Mouse (Mus musculus): Measurements from ENCODE around the gene Zhx3. TPM values are rescaled to one million over a fixed set of nuclear protein-coding genes. Genes with fewer than 3 reads are reported as not detected.

Gene Zhx3
- polyA plus RNA-seq, 1 experiment: 19.8 TPM

DNA sequence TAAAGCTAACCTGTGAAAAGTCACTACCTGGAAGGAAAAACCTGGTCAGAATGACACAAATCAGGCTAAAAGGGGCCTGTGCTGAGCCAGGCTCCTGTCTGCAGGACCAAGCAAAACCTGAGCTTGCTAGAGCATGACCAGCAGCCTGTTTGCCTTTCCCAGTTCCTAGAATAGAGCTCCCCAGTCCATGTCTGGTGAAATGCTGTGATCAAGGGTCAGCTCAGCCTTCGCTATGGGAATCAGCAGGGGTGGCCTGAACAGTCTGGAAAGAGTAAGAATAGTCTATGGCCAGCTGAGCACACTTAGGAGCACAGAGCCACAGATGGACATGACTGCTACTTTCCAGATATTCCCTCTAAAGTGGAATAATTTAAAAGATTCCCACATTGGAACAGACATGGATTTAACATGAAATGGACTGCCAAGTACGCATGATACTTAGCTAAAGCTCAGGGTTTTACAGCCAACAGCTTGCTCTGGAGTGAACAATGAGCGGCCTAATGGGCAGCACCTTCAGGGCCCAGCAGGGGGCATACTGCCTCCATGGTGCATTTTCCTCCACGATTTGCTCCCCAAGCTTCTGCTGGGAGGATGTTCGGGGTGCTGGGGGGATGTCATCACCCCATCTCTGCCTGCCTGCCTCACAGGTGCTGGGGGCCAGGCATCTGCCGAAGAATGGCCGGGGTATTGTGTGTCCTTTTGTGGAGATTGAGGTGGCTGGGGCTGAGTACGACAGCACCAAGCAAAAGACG lies 112.2 kb downstream of the Zhx3 start:
- Histone ChIP-seq H3K4me1 (ENCODE audit: control insufficient read depth, insufficient read depth, low read length) (no peaks in the 10 kb centered on the region), H3K4me3 (ENCODE audit: insufficient read depth, low read length) (no peak overlapping the region), H3K27ac (ENCODE audit: insufficient read depth, low read length) (no peak overlapping the region)
- no peak for TF ChIP-seq POLR2A (IDR thresholded peaks at IDR 0.05; ENCODE audit: extremely low read depth, insufficient read depth, low read length)
- TF ChIP-seq CTCF (IDR thresholded peaks at IDR 0.05; ENCODE audit: extremely low read depth, insufficient read depth, low read length): peak; percentile 71

DNA sequence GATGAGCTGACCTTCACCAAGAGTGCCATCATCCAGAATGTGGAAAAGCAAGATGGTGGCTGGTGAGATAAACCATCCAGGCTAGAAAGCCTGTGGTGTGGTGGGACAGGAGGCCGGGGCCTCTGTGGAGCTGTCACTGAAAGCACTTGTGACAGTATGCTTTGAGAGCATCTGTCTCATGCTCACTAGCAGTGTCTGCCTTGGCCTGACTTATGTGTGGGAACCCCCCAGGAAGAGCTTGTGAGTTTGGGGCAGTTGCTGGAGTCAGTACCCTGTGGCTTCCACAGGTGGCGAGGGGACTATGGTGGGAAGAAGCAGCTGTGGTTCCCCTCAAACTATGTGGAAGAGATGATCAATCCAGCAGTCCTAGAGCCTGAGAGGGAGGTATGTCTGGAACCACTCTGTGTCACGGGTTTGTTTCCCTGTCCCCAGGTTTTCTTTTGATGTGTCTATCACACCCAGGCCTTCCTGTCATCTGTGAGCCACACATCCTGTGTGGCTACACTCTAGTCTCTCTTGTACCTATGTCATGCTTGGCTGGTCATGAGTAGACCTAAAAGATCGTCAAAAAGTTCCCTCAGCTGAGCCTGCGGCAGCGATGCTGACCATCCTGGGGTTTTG lies 116.1 kb downstream of the Zhx3 start:
- TF ChIP-seq CTCF (IDR thresholded peaks at IDR 0.05; ENCODE audit: extremely low read depth, insufficient read depth, low read length) (no peak), POLR2A (IDR thresholded peaks at IDR 0.05; ENCODE audit: extremely low read depth, insufficient read depth, low read length) (no peak)
- Histone ChIP-seq H3K4me1 (ENCODE audit: control insufficient read depth, insufficient read depth, low read length) (no peaks in the 10 kb centered on the region), H3K4me3 (ENCODE audit: insufficient read depth, low read length) (no peak overlapping the region), H3K27ac (ENCODE audit: insufficient read depth, low read length) (no peak overlapping the region)

DNA sequence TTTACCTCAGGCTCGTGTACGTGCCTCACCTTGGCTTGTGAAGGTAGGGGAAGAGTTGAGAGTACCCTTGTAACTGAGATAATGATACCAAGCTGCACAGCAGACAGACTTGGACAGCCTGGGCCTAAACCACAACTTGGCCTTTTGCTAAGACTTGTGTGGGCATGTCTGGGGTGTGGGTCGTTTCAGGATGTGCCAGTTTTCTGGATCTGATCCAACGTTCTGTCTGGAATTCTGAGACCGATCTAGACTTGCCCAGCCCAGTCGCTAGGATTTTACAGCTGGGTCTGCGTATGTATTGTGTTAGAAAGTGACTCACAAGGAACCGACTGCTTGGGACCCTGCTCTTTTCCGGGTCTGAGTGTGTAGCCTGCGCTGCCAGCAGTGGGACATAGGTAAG lies 125.7 kb downstream of the Zhx3 start:
- H3K4me3 ChIP-seq (ENCODE audit: insufficient read depth, low read length): no peak overlapping the region
- TF ChIP-seq CTCF (IDR thresholded peaks at IDR 0.05; ENCODE audit: extremely low read depth, insufficient read depth, low read length) (no peak), POLR2A (IDR thresholded peaks at IDR 0.05; ENCODE audit: extremely low read depth, insufficient read depth, low read length) (no peak)
- no peak overlapping the region for H3K27ac ChIP-seq (ENCODE audit: insufficient read depth, low read length)
- peaks cover 28% of the 10 kb centered on the region for H3K4me1 ChIP-seq (ENCODE audit: control insufficient read depth, insufficient read depth, low read length)

DNA sequence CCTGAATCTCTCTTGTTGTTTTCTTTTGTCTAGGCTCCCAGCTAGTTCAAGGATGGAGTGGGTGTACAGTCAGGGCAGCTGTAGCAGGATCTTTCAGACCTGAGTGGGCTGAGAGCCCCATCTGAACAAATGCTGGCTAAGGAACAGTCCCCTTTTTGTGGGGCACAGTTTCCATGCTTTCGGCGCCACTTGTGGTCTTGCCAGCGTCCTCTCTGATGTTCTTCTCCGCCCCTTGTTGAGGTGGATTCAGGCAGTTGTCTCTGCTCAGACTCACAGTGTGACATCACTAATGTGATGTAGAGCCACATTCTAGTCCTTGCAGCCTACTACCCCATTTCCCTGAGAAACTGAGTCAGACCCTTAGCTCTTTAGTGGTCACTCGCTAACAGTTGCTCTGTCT lies 126.2 kb downstream of the Zhx3 start:
- Histone ChIP-seq H3K4me3 (ENCODE audit: insufficient read depth, low read length) (no peak overlapping the region), H3K4me1 (ENCODE audit: control insufficient read depth, insufficient read depth, low read length) (peaks cover 30% of the 10 kb centered on the region), H3K27ac (ENCODE audit: insufficient read depth, low read length) (no peak overlapping the region)
- TF ChIP-seq POLR2A (IDR thresholded peaks at IDR 0.05; ENCODE audit: extremely low read depth, insufficient read depth, low read length) (no peak), CTCF (IDR thresholded peaks at IDR 0.05; ENCODE audit: extremely low read depth, insufficient read depth, low read length) (no peak)

DNA sequence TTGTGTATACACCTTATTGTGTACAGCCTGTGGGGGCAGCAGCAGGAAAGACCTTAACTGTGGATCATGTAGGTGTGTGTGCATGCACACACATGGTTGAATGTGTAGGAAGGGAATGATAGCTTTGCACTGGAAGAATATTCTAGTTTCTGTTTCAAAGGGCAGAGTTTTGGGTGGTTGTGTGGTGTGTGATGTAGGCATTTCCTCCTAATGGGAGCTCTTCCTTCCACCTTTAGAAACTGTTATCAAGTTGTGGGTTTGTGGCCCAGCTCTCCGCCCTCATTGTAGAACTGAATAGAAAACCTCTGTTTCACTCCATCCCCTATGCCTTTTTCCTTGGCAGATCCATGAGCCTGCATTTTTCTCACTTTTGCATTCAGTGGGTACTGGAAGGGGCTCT lies 127.3 kb downstream of the Zhx3 start:
- Histone ChIP-seq H3K27ac (ENCODE audit: insufficient read depth, low read length) (no peak overlapping the region), H3K4me1 (ENCODE audit: control insufficient read depth, insufficient read depth, low read length) (peaks cover 34% of the 10 kb centered on the region), H3K4me3 (ENCODE audit: insufficient read depth, low read length) (no peak overlapping the region)
- TF ChIP-seq POLR2A (IDR thresholded peaks at IDR 0.05; ENCODE audit: extremely low read depth, insufficient read depth, low read length) (no peak), CTCF (IDR thresholded peaks at IDR 0.05; ENCODE audit: extremely low read depth, insufficient read depth, low read length) (no peak)

DNA sequence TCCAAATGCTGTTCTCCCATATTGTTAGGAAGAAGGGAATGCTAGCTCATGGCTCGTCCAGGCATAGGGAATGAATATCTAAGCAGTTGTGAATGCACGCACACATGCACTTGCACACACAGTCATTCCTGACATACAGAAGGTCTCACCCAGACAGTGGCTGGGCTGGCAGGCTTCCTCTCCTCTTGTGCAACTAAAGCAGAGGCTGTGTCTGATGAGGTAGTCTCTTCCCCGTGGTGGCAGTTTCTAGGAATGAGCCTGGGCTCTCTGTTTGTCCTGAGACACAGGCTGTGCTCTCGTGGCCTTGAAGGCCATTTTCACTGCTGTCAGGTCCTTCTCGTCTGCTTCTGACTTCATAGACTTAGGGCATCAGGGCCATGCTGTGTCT lies 128.0 kb downstream of the Zhx3 start:
- no peak overlapping the region for H3K4me3 ChIP-seq (ENCODE audit: insufficient read depth, low read length)
- H3K4me1 ChIP-seq (ENCODE audit: control insufficient read depth, insufficient read depth, low read length): peaks cover 34% of the 10 kb centered on the region
- TF ChIP-seq CTCF (IDR thresholded peaks at IDR 0.05; ENCODE audit: extremely low read depth, insufficient read depth, low read length) (no peak), POLR2A (IDR thresholded peaks at IDR 0.05; ENCODE audit: extremely low read depth, insufficient read depth, low read length) (no peak)
- no peak overlapping the region for H3K27ac ChIP-seq (ENCODE audit: insufficient read depth, low read length)

DNA sequence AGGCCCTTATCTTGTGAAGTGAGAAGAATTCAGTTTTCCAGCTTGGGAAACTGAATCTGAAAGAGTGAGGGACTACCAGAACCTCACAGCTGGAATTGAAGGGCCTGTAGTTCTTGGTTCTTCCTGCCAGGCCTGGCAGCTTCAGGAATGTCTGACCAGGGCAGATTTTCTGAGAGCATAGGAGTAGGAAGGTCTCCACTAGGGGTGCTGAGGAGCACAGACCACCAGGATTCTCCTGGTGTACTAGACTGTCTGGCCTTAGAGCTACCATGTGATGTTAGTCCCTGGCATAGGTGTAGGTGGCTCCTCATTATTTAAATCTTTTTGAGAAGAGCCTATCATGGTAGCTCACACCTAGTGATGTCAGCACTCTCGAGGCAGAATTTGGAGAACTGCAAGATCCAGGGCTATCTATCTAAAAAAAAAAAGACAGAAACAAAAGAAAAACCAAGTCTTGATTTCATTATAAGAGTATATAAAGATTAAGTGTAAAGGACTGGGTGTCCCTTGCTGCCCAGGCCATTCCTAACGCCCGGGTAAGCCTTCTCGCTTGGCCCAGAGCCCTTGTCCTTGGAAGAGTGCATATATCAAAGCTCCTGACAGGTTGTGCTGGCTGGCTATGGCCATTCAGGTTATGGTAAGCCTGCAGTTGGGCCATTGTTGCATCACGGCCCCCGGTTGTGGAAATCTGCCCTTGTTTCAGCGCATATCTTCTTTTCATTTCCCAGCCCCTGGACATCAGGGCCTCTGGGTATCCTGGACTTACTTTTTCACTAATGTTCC lies 128.6 kb downstream of the Zhx3 start:
- Histone ChIP-seq H3K4me3 (ENCODE audit: insufficient read depth, low read length) (no peak overlapping the region), H3K4me1 (ENCODE audit: control insufficient read depth, insufficient read depth, low read length) (peaks cover 37% of the 10 kb centered on the region), H3K27ac (ENCODE audit: insufficient read depth, low read length) (no peak overlapping the region)
- no peak for TF ChIP-seq POLR2A (IDR thresholded peaks at IDR 0.05; ENCODE audit: extremely low read depth, insufficient read depth, low read length)
- peak; percentile 46 for TF ChIP-seq CTCF (IDR thresholded peaks at IDR 0.05; ENCODE audit: extremely low read depth, insufficient read depth, low read length)

DNA sequence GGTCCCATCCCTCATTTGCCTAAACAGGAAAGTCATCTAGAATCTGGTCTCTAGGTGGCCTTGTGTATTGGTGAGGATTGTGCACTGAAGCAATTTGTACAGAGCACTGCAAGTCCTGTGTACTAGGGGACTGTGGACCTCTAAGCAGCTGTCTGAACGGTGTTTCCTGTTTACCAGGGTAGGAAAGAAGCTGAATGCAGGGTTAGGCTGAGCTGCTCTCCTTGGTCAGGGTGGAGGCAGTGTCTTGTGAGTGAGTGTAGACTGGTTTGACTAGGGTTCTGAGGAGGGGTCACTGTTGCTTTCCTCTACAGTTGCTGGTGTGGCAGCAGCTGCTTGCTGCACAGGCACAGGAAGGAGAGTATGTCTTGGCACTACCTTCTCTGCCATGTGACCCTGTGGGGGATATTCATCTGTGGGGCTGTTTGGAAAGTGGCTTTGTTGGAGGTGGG lies 130.6 kb downstream of the Zhx3 start:
- Histone ChIP-seq H3K27ac (ENCODE audit: insufficient read depth, low read length) (peak overlapping the region; percentile 4), H3K4me3 (ENCODE audit: insufficient read depth, low read length) (no peak overlapping the region), H3K4me1 (ENCODE audit: control insufficient read depth, insufficient read depth, low read length) (peaks cover 37% of the 10 kb centered on the region)
- no peak for TF ChIP-seq CTCF (IDR thresholded peaks at IDR 0.05; ENCODE audit: extremely low read depth, insufficient read depth, low read length)
- TF ChIP-seq POLR2A (IDR thresholded peaks at IDR 0.05; ENCODE audit: extremely low read depth, insufficient read depth, low read length): no peak

DNA sequence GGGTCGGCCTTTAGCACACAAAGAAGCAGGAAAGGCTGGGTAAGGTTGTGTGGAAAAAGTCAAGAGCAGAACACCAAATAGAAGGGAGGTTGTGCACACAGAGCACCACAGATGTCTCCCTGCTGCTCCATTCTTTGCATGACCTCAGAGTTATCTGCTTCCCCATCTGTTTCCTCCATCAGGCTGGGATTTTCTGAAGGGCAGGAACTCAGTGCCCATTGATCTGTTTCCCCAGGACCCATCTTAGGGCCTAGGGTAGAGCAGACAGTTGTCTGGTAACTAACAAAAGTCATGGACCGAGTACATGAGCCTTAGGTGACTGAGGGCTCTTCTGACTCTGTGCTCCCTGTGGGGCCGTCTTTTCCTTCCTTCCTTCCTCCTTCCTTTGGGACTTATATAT lies 131.2 kb downstream of the Zhx3 start:
- H3K4me3 ChIP-seq (ENCODE audit: insufficient read depth, low read length): no peak overlapping the region
- H3K27ac ChIP-seq (ENCODE audit: insufficient read depth, low read length): peak overlapping the region; percentile 5
- no peak for TF ChIP-seq CTCF (IDR thresholded peaks at IDR 0.05; ENCODE audit: extremely low read depth, insufficient read depth, low read length)
- TF ChIP-seq POLR2A (IDR thresholded peaks at IDR 0.05; ENCODE audit: extremely low read depth, insufficient read depth, low read length): no peak
- peaks cover 32% of the 10 kb centered on the region for H3K4me1 ChIP-seq (ENCODE audit: control insufficient read depth, insufficient read depth, low read length)
